Mouse (Mus musculus) MEL (cell line): ENCODE measurements around the gene Klf12.

Experiments
- CTCF ChIP-seq, 3 experiments: IDR thresholded peaks in 2 of 3; conservative IDR thresholded peaks in 1 of 3; 2 replicates each; pipeline ENCODE4 v1.5.1; 2011 to 2012; ENCODE audit warnings: low read length in 3 of 3, low read depth in 2 of 3, mild to moderate bottlenecking in 2 of 3, improper control_type of control experiment in 1 of 3, inconsistent platforms in 1 of 3, mixed read lengths in 1 of 3, moderate library complexity in 1 of 3; ENCODE audit not compliant: control insufficient read depth in 1 of 3, insufficient read depth in 1 of 3, poor library complexity in 1 of 3, severe bottlenecking in 1 of 3
- E2F4 ChIP-seq: IDR thresholded peaks from 2 replicates; pipeline ENCODE4 v1.6.1; 2011; ENCODE audit warnings: low read depth, low read length, improper control_type of control experiment, borderline replicate concordance
- EP300 ChIP-seq, 2 experiments: IDR thresholded peaks; 2 replicates each; pipeline ENCODE4 v1.6.1; 2011; ENCODE audit warnings: improper control_type of control experiment in 2 of 2, low read length in 2 of 2, low read depth in 1 of 2, mild to moderate bottlenecking in 1 of 2
- GATA1 ChIP-seq: IDR thresholded peaks from 2 replicates; pipeline ENCODE4 v1.6.1; 2011; ENCODE audit warnings: low read depth, low read length, improper control_type of control experiment
- MAX ChIP-seq: IDR thresholded peaks from 2 replicates; pipeline ENCODE4 v1.6.1; 2011; ENCODE audit warnings: low read length, improper control_type of control experiment
- MYB ChIP-seq: IDR thresholded peaks from 2 replicates; pipeline ENCODE4 v1.6.1; 2011; ENCODE audit warnings: mild to moderate bottlenecking, low read depth, low read length, improper control_type of control experiment
- POLR2A ChIP-seq, 2 experiments: IDR thresholded peaks; 2 replicates each; pipeline ENCODE4 v1.6.1; 2011 to 2012; ENCODE audit warnings: low read length in 2 of 2, mild to moderate bottlenecking in 2 of 2, control low read depth in 1 of 2, improper control_type of control experiment in 1 of 2, low read depth in 1 of 2, moderate library complexity in 1 of 2; ENCODE audit not compliant: control insufficient read depth in 1 of 2, insufficient read depth in 1 of 2, poor library complexity in 1 of 2
- TAL1 ChIP-seq: IDR thresholded peaks from 2 replicates; pipeline ENCODE4 v1.6.1; 2012; ENCODE audit warnings: mild to moderate bottlenecking, inconsistent platforms, low read length, moderate library complexity, mixed read lengths
- TCF12 ChIP-seq: IDR thresholded peaks from 2 replicates; pipeline ENCODE4 v1.6.1; 2014; ENCODE audit warnings: low read depth, mild to moderate bottlenecking, inconsistent platforms, low read length, improper control_type of control experiment, moderate library complexity
- ZNF384 ChIP-seq: IDR thresholded peaks from 2 replicates; pipeline ENCODE4 v1.6.1; 2012; ENCODE audit warnings: low read depth, mild to moderate bottlenecking, inconsistent platforms, low read length, improper control_type of control experiment

- no peak for TF ChIP-seq MYB
- TF ChIP-seq ZNF384: no peak
- TF ChIP-seq GATA1: no peak
- no peak for TF ChIP-seq E2F4
- no peak for TF ChIP-seq POLR2A (IDR thresholded peaks at IDR 0.05; ENCODE audit: control insufficient read depth in 1 of 2, insufficient read depth in 1 of 2, low read depth in 1 of 2, low read length in 2 of 2, poor library complexity in 1 of 2)
- no peak for TF ChIP-seq EP300 (IDR thresholded peaks at IDR 0.05; ENCODE audit: low read depth in 1 of 2, low read length in 2 of 2)
- TF ChIP-seq MAX: no peak
- TF ChIP-seq CTCF (IDR thresholded peaks at IDR 0.05 in 2 of 3, conservative IDR thresholded peaks at IDR 0.05 in 1 of 3; ENCODE audit: control insufficient read depth in 1 of 3, insufficient read depth in 1 of 3, low read depth in 2 of 3, low read length in 3 of 3, poor library complexity in 1 of 3, severe bottlenecking in 1 of 3): no peak
- TF ChIP-seq TCF12: no peak
- no peak for TF ChIP-seq TAL1
Observed at GRCm38 (mm10) chr14:99911912-99912311, 372.6 kb downstream of the Klf12 start.
